Mouse (Mus musculus) common myeloid progenitor, adult 5-6 weeks (primary cell): ENCODE measurements around the gene Chuk. TPM values are rescaled to one million over a fixed set of nuclear protein-coding genes. Genes with fewer than 3 reads are reported as not detected.

Experiments used
- ATAC-seq: replicated peaks from 2 replicates; pipeline ENCODE4 v1.8.0; 2016; ENCODE audit warnings: low read depth, mild to moderate bottlenecking, moderate TSS enrichment, inconsistent platforms; ENCODE audit not compliant: poor library complexity, severe bottlenecking
- total RNA-seq: library from RNA; stranded (forward); fragments of 200-1000, 187-1606 nt; gene quantifications from 2 replicates; pipeline ENCODE4 v1.2.3, GENCODE M21; 2017

The Chuk gene
- total RNA-seq, 1 experiment from 2014 or later: 60.6 TPM

GRCm38 (mm10) chr19:44050388-44050787 is 56.9 kb downstream of the Chuk start:
- no peak for ATAC-seq

GRCm38 (mm10) chr19:44049282-44049681 is 58.0 kb downstream of the Chuk start:
- ATAC-seq: no peak

GRCm38 (mm10) chr19:44045847-44046246 is 61.4 kb downstream of the Chuk start:
- ATAC-seq: no peak

GRCm38 (mm10) chr19:44042121-44042520 is 65.2 kb downstream of the Chuk start:
- ATAC-seq: no peak

- ATAC-seq: no peak
Observed at GRCm38 (mm10) chr19:44033396-44033795, 73.9 kb downstream of the Chuk start.

- ATAC-seq: no peak
Observed at GRCm38 (mm10) chr19:44032046-44032744, 75.1 kb downstream of the Chuk start.

- no peak for ATAC-seq
Observed at GRCm38 (mm10) chr19:44030024-44030423, 77.3 kb downstream of the Chuk start.

GRCm38 (mm10) chr19:44028972-44029371 is 78.3 kb downstream of the Chuk start, which contains the start of gene Cyp2c23:
Gene Cyp2c23 (minus strand): TSS chr19:44029208.
- ATAC-seq: no peak

- ATAC-seq: no peak
Observed at GRCm38 (mm10) chr19:44026956-44027530, 80.2 kb downstream of the Chuk start.

- ATAC-seq: no peak
Observed at GRCm38 (mm10) chr19:44024921-44025585, 82.2 kb downstream of the Chuk start.

Other genes with a start within 250 kb of the Chuk start
- gene Dnmbp, start 167.3 kb downstream of the Chuk start, total RNA-seq: 8.4 and 9.0 TPM in 2 replicates
- 0.19 TPM in 1 of 2 replicates, not detected in the other for gene Cpn1, start 120.9 kb downstream of the Chuk start, total RNA-seq
- not detected in 2 replicates for gene Cyp2c23, start 78.3 kb downstream of the Chuk start, total RNA-seq
- 30.6 and 35.3 TPM in 2 replicates for gene Erlin1, start 37.7 kb downstream of the Chuk start, total RNA-seq
- gene Cwf19l1, start 28.4 kb upstream of the Chuk start, total RNA-seq: 39.3 and 51.6 TPM in 2 replicates
- 69.7 and 106 TPM in 2 replicates for gene Bloc1s2, start 39.0 kb upstream of the Chuk start, total RNA-seq
- not detected in 2 replicates for gene Pkd2l1, start 85.0 kb upstream of the Chuk start, total RNA-seq
- not detected in 2 replicates for gene Scd3, start 95.8 kb upstream of the Chuk start, total RNA-seq
- 115 and 135 TPM in 2 replicates for gene Scd2, start 186.2 kb upstream of the Chuk start, total RNA-seq
- 0.14 and 0.15 TPM in 2 replicates for gene Scd4, start 225.6 kb upstream of the Chuk start, total RNA-seq